Mouse (Mus musculus): ENCODE measurements around the gene Cip2a. TPM values are rescaled to one million over a fixed set of nuclear protein-coding genes. Genes with fewer than 3 reads are reported as not detected.
A peak's percentile ranks its signal among the peaks of the same experiment; 100 is the strongest.

The Cip2a gene
- total and polyA plus RNA-seq, 2 experiments, result 0.18 to 1.0 TPM

DNA sequence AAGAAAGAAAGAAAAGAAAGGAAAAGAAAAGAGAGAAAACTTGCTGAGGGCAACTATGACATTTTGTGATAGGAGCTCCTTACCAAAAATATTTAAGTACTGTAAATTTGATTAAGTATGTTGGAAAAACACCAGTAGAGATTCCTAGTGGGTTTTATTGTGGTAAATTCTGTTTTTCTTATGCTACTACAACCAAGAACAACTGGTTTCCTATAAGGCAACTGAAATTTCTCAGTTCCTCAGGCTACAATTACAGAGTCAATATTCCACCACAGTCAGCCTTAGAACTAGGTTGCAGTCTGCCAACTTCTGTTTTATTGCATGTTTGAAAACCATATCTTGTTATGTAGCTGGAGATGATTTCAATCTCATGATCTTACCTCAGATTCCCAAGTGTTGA lies 4.3 kb upstream of the Cip2a start:
- Histone ChIP-seq H3K4me1 (ENCODE audit: control insufficient read depth, insufficient read depth, low read length) (peaks cover 5% of the 10 kb centered on the region; the same call in 1 of the 2 replicates), H3K4me3 (ENCODE audit: insufficient read depth, low read depth, low read length) (no peak overlapping the region), H3K27ac (replicated peaks; ENCODE audit: insufficient read depth, low read depth, low read length) (no peak overlapping the region), H3K9ac (ENCODE audit: low read depth, low read length) (no peak overlapping the region), H3K36me3 (ENCODE audit: control insufficient read depth, insufficient read depth, low read length) (no peaks in the 10 kb centered on the region), H3K79me2 (ENCODE audit: control insufficient read depth, insufficient read depth, low read length) (peaks cover 7% of the 10 kb centered on the region; the same call in 1 of the 2 replicates), H3K27me3 (ENCODE audit: control insufficient read depth, insufficient read depth, low read length) (no peaks in the 10 kb centered on the region)
- TF ChIP-seq POLR2A (IDR thresholded peaks at IDR 0.05; ENCODE audit: extremely low read depth, insufficient read depth, low read length) (no peak), CTCF (IDR thresholded peaks at IDR 0.05; ENCODE audit: low read depth, low read length) (no peak)
- no peak for DNase-seq (ENCODE audit: extremely low read depth, low read depth, low spot score)

- no peak overlapping the region for H3K27ac ChIP-seq (replicated peaks; ENCODE audit: insufficient read depth, low read depth, low read length)
- no peak overlapping the region for H3K9ac ChIP-seq (ENCODE audit: low read depth, low read length)
- H3K36me3 ChIP-seq (ENCODE audit: control insufficient read depth, insufficient read depth, low read length), result no peaks in the 10 kb centered on the region
- WGBS, result 19% methylated on average over 10 of the region's 10 CpGs
- no peak for TF ChIP-seq CTCF (IDR thresholded peaks at IDR 0.05; ENCODE audit: low read depth, low read length)
- no peak for TF ChIP-seq POLR2A (IDR thresholded peaks at IDR 0.05; ENCODE audit: extremely low read depth, insufficient read depth, low read length)
- no peaks in the 10 kb centered on the region for H3K27me3 ChIP-seq (ENCODE audit: control insufficient read depth, insufficient read depth, low read length)
- peaks cover 7% of the 10 kb centered on the region; the same call in 1 of the 2 replicates for H3K79me2 ChIP-seq (ENCODE audit: control insufficient read depth, insufficient read depth, low read length)
- peak; percentile 15 for DNase-seq (ENCODE audit: extremely low read depth, low read depth, low spot score)
- peak overlapping the region; percentile 94 for H3K4me3 ChIP-seq (ENCODE audit: insufficient read depth, low read depth, low read length)
- peaks cover 5% of the 10 kb centered on the region; the same call in 1 of the 2 replicates for H3K4me1 ChIP-seq (ENCODE audit: control insufficient read depth, insufficient read depth, low read length)
Measured at GRCm38 (mm10) chr16:48992437-48993230, 1.4 kb upstream of the Cip2a start.

- peak overlapping the region; percentile 94 for H3K4me3 ChIP-seq (ENCODE audit: insufficient read depth, low read depth, low read length)
- H3K27ac ChIP-seq (replicated peaks; ENCODE audit: insufficient read depth, low read depth, low read length), result no peak overlapping the region
- no peaks in the 10 kb centered on the region for H3K36me3 ChIP-seq (ENCODE audit: control insufficient read depth, insufficient read depth, low read length)
- peak overlapping the region; percentile 98 for H3K9ac ChIP-seq (ENCODE audit: low read depth, low read length)
- H3K79me2 ChIP-seq (ENCODE audit: control insufficient read depth, insufficient read depth, low read length), result peaks cover 7% of the 10 kb centered on the region; the same call in 1 of the 2 replicates
- DNase-seq (ENCODE audit: extremely low read depth, low read depth, low spot score), result peak; percentile 21
- H3K4me1 ChIP-seq (ENCODE audit: control insufficient read depth, insufficient read depth, low read length), result peaks cover 5% of the 10 kb centered on the region; the same call in 1 of the 2 replicates
- no peaks in the 10 kb centered on the region for H3K27me3 ChIP-seq (ENCODE audit: control insufficient read depth, insufficient read depth, low read length)
- TF ChIP-seq POLR2A (IDR thresholded peaks at IDR 0.05; ENCODE audit: extremely low read depth, insufficient read depth, low read length) (no peak), CTCF (IDR thresholded peaks at IDR 0.05; ENCODE audit: low read depth, low read length) (no peak)
- under 1% methylated on average over 9 of the region's 9 CpGs for WGBS
Measured at GRCm38 (mm10) chr16:48993231-48993558, 790 bp upstream of the Cip2a start.

GRCm38 (mm10) chr16:48994343-48994693 lies 333 bp downstream of the Cip2a start:
- Histone ChIP-seq H3K9ac (ENCODE audit: low read depth, low read length) (peak overlapping the region; percentile 76), H3K4me3 (ENCODE audit: insufficient read depth, low read depth, low read length) (peak overlapping the region; percentile 94), H3K27ac (replicated peaks; ENCODE audit: insufficient read depth, low read depth, low read length) (no peak overlapping the region), H3K27me3 (ENCODE audit: control insufficient read depth, insufficient read depth, low read length) (no peaks in the 10 kb centered on the region), H3K79me2 (ENCODE audit: control insufficient read depth, insufficient read depth, low read length) (peaks cover 7% of the 10 kb centered on the region; the same call in 1 of the 2 replicates), H3K36me3 (ENCODE audit: control insufficient read depth, insufficient read depth, low read length) (no peaks in the 10 kb centered on the region), H3K4me1 (ENCODE audit: control insufficient read depth, insufficient read depth, low read length) (peaks cover 5% of the 10 kb centered on the region; the same call in 1 of the 2 replicates)
- TF ChIP-seq POLR2A (IDR thresholded peaks at IDR 0.05; ENCODE audit: extremely low read depth, insufficient read depth, low read length), result no peak
- TF ChIP-seq CTCF (IDR thresholded peaks at IDR 0.05; ENCODE audit: low read depth, low read length), result no peak
- WGBS, result under 1% methylated on average over 18 of the region's 18 CpGs
- DNase-seq (ENCODE audit: extremely low read depth, low read depth, low spot score), result no peak

DNA sequence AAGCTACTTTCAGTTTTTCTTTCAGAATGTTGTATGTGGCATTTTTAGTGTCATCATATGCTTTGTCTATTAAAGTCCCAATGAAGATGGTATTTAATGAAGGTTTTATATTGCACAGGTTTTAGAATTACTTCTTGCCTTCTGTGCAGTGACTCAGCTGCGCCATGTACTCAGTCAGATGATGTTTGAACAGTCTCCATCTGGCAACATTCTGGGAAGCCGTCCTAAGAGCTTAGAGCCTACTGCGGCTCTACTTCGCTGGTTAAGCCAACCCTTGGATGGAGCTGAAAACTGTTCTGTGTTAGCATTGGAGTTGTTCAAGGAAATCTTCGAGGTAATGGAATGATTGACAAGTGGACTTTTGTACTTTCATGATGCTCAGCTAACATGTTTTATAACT lies 10.2 kb downstream of the Cip2a start:
- no peaks in the 10 kb centered on the region for H3K79me2 ChIP-seq (ENCODE audit: control insufficient read depth, insufficient read depth, low read length)
- no peak overlapping the region for H3K4me3 ChIP-seq (ENCODE audit: insufficient read depth, low read depth, low read length)
- H3K36me3 ChIP-seq (ENCODE audit: control insufficient read depth, insufficient read depth, low read length), result no peaks in the 10 kb centered on the region
- WGBS, result 96% methylated on average over 5 of the region's 5 CpGs
- H3K4me1 ChIP-seq (ENCODE audit: control insufficient read depth, insufficient read depth, low read length), result no peaks in the 10 kb centered on the region
- DNase-seq (ENCODE audit: extremely low read depth, low read depth, low spot score), result no peak
- no peak overlapping the region for H3K9ac ChIP-seq (ENCODE audit: low read depth, low read length)
- no peak overlapping the region for H3K27ac ChIP-seq (replicated peaks; ENCODE audit: insufficient read depth, low read depth, low read length)
- H3K27me3 ChIP-seq (ENCODE audit: control insufficient read depth, insufficient read depth, low read length), result no peaks in the 10 kb centered on the region
- TF ChIP-seq POLR2A (IDR thresholded peaks at IDR 0.05; ENCODE audit: extremely low read depth, insufficient read depth, low read length) (no peak), CTCF (IDR thresholded peaks at IDR 0.05; ENCODE audit: low read depth, low read length) (no peak)
